Mouse (Mus musculus) heart, embryonic 15.5 days (tissue): ENCODE measurements around the gene Fhl5. TPM values are rescaled to one million over a fixed set of nuclear protein-coding genes. Genes with fewer than 3 reads are reported as not detected.
"Not testable (repeated sequence)": the region's sequence is repeated elsewhere in the genome, so short reads cannot be mapped to it uniquely, and the experiment has no call there.

Experiments used
- ATAC-seq: fragments of 200-750 bp; cut with Nextera tagmentation; replicated peaks from 2 replicates; pipeline ENCODE4 v1.8.0; 2017; ENCODE audit warnings: low read depth, moderate TSS enrichment; ENCODE audit not compliant: insufficient number of reproducible peaks, insufficient read depth, low FRiP score
- H3K27ac ChIP-seq: fragments of 300-500 bp; sonication (generic); 2 replicates; pipeline ENCODE4 v1.5.1; 2015; ENCODE audit warnings: mild to moderate bottlenecking, inconsistent platforms
- H3K27me3 ChIP-seq: fragments of 300-500 bp; sonication (generic); 2 replicates; pipeline ENCODE4 v1.6.1; 2015; ENCODE audit warnings: inconsistent platforms
- H3K36me3 ChIP-seq: fragments of 300-500 bp; sonication (generic); 2 replicates; pipeline ENCODE4 v1.6.1; 2015; ENCODE audit warnings: mild to moderate bottlenecking, inconsistent platforms
- H3K4me1 ChIP-seq: fragments of 300-500 bp; sonication (generic); replicated peaks from 2 replicates; pipeline ENCODE4 v1.6.1; 2015; ENCODE audit warnings: inconsistent platforms
- H3K4me2 ChIP-seq: fragments of 300-500 bp; sonication (generic); 2 replicates; pipeline ENCODE4 v1.6.1; 2015; ENCODE audit warnings: inconsistent platforms, mild to moderate bottlenecking, moderate library complexity
- H3K4me3 ChIP-seq: fragments of 300-500 bp; sonication (generic); 2 replicates; pipeline ENCODE4 v1.5.1; 2015; ENCODE audit warnings: mild to moderate bottlenecking, inconsistent platforms
- H3K9ac ChIP-seq: fragments of 300-500 bp; sonication (generic); 2 replicates; pipeline ENCODE4 v1.6.1; 2015; ENCODE audit warnings: mild to moderate bottlenecking, inconsistent platforms
- H3K9me3 ChIP-seq: fragments of 300-500 bp; sonication (generic); replicated peaks from 2 replicates; pipeline ENCODE4 v1.6.1; 2016; ENCODE audit warnings: inconsistent platforms
- WGBS: fragments of 180-500 bp; shearing (Covaris S2); methylation state at CpG from one replicate; pipeline ENCODE4 v1.1.7; 2015; ENCODE audit warnings: mixed read lengths; 5-methylcytosine and 5-hydroxymethylcytosine counted together
- polyA plus RNA-seq: library from polyadenylated mRNA; unstranded; fragments of >200 nt; fragmentation: Nextera tagmentation; extraction: Ambion mirVana; gene quantifications from 2 replicates; pipeline ENCODE4 v1.2.1, GENCODE M21; 2015

Fhl5 gene
- 0.13 TPM in 1 of 2 replicates, not detected in the other for polyA plus RNA-seq

DNA sequence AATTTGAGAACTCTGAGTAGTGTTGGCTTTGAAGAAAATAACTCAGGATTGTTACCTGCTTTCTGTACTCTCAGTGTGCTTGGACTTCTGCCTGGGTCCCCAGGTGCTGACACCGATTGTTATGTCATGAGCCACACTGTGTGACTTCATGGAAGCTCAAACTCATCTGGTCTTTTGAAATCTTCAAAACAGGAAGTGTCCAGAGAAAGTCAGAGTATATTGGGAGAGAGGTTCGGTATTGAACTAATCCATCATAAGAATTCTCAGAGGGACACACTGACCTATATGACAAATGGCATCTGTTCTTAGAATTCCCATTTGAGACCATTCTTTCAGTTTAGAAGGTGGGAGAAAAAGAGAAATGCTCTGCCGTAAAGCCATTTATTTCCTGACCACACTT, at the start of gene Fhl5:
Gene Fhl5 (minus strand): TSS at position 101 of the 400 bp plus-strand sequence.
- H3K9ac ChIP-seq, result no peak within 1 kb of the TSS
- no peak for ATAC-seq
- no peaks in the 10 kb centered on the region for H3K36me3 ChIP-seq
- H3K4me1 ChIP-seq, result no peaks in the 10 kb centered on the region
- WGBS, result 85% methylated on average over 3 of the region's 3 CpGs
- no peak within 1 kb of the TSS for H3K27ac ChIP-seq
- no peaks in the 10 kb centered on the region for H3K9me3 ChIP-seq
- no peak within 1 kb of the TSS for H3K4me2 ChIP-seq
- H3K4me3 ChIP-seq, result no peak within 1 kb of the TSS
- H3K27me3 ChIP-seq, result no peaks in the 10 kb centered on the region

DNA sequence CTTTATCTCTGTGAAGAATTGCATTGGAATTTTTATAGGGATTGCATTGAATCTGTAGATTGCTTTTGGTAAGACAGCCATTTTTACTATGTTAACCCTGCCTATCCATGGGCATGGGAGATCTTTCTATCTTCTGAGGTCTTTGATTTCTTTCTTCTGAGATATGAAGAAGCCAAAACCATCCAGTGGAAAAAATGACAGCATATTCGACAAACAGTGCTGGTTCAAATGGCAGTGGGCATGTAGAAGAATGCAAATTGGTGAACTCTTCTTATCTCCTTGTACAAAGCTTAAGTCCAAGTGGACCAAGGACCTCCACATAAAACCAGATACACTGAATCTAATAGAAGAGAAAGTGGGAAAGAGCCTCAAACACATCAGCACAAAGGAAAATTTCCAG, 42.3 kb upstream of the Fhl5 start:
- H3K4me2 ChIP-seq, H3K4me1 ChIP-seq, H3K9ac ChIP-seq, H3K27ac ChIP-seq, H3K9me3 ChIP-seq, H3K36me3 ChIP-seq, H3K27me3 ChIP-seq, ATAC-seq, H3K4me3 ChIP-seq: not testable (repeated sequence)
- WGBS, result 69% methylated on average over 1 of the region's 1 CpGs

- Histone ChIP-seq H3K4me1 (peaks cover 5% of the 10 kb centered on the region), H3K27me3 (no peaks in the 10 kb centered on the region), H3K9ac (peak within 1 kb of the TSS; percentile 86), H3K27ac (peak within 1 kb of the TSS; percentile 97), H3K4me2 (peak within 1 kb of the TSS; percentile 56), H3K4me3 (peak within 1 kb of the TSS; percentile 82), H3K9me3 (no peaks in the 10 kb centered on the region), H3K36me3 (peaks cover 21% of the 10 kb centered on the region)
- peak; percentile 98 for ATAC-seq
- WGBS, result under 1% methylated on average over 30 of the region's 30 CpGs
Observed at GRCm38 (mm10) chr4:25281671-25282038, 39.0 kb upstream of the Fhl5 start, which contains the start of gene Ufl1. Gene Ufl1 (minus strand): TSS chr4:25281821.

DNA sequence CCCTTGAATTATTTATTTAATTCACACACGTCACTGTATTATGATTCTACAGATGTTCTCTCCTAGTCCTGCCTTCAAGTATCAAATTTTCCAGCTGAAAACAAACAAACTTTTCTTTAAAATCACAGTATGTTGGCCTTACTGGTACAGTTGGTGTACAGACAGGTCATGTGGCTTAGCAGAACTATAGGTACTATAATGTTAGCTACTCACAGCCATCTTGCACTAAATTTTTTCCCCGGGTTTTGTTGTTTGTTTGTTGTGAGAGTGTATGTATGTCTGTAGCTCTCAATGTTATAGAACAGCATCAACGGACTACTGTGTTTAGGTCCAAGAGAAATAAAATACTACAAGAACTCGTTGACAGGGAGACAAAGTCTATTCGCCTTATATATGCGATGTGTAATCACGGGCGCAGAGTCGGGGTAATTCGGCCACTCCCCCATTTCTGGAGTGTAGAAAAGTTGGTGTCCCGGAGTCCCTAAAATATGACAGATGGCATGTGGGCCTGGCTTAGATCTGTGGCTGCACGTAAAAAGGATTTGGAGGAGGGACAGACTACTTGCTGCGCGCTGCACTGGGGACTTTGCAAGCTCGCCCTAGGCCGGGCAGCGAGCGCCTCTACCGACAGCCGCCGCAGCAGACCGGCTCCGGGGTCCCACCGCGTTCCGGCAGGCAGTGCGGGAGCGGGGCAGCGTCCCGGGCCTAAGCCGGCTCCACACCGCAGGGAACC, 38.4 kb upstream of the Fhl5 start:
- ATAC-seq, result peak; percentile 89
- 1% methylated on average over 32 of the region's 32 CpGs for WGBS
- Histone ChIP-seq H3K9ac (peak overlapping the region; percentile 86), H3K4me3 (peak overlapping the region; percentile 82), H3K4me2 (peak overlapping the region; percentile 56), H3K36me3 (peaks cover 21% of the 10 kb centered on the region), H3K9me3 (no peaks in the 10 kb centered on the region), H3K27ac (peak overlapping the region; percentile 97), H3K27me3 (no peaks in the 10 kb centered on the region), H3K4me1 (peaks cover 5% of the 10 kb centered on the region)

DNA sequence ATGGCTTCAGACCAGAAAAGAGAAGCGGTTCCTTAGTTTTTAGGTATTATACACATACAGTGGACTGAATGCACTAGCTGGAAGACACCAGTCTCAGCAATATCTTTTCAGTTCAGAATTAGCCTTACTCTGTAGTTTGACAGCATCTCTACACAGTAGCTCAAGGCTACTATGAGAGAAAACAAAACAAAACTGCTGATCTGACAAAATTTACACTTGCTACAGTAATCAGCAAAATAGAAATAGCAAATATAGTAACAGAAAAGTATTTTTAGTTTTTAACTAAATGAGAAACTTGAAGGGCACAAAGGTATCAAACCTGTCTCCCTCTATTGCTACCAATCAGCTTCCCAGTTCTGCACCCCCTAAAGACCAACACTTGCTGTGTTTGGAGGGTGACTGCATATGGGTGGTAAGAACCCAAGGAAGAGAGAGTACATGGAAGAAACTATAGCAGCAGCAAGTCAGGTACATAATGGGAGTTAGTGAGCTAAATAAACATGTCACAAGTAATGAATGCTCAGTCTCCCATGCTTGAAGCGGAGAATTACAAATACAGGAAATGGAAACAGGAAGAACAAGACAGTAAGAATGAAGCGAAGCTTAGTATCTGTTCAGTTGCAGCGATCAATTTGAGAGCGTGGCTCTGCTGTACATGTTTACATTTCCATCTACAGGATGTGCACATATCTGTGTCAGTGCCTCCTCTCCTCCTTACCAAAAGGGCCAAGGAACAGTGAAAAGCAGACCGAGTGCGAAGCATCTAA, 30.4 kb upstream of the Fhl5 start:
- 77% methylated on average over 7 of the region's 7 CpGs for WGBS
- ATAC-seq, result no peak
- Histone ChIP-seq H3K27ac (no peak overlapping the region), H3K27me3 (no peaks in the 10 kb centered on the region), H3K4me3 (no peak overlapping the region), H3K4me2 (no peak overlapping the region), H3K36me3 (peaks cover 70% of the 10 kb centered on the region), H3K9me3 (no peaks in the 10 kb centered on the region), H3K4me1 (no peaks in the 10 kb centered on the region), H3K9ac (no peak overlapping the region)

DNA sequence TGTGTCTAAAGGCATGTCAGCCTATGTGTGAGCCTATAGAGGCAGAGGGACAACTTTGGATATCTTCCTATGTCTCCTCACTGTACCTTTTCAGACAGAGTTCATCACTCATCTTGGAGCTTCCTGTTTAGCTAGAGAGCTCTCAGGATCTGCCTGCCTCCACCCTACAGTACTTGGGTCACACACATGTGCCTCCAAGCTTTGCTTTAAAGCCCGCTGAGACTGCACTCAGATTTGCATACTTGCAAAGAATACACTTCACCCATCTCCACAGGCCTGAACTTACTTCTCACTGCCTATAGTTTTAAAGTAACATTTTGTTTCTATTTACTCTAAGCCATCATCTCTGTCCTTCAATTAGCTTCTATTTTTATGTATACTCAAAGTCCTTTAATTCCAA, 29.2 kb upstream of the Fhl5 start:
- WGBS, result 85% methylated on average over 1 of the region's 1 CpGs
- H3K36me3 ChIP-seq, result peaks cover 70% of the 10 kb centered on the region
- no peaks in the 10 kb centered on the region for H3K4me1 ChIP-seq
- no peak overlapping the region for H3K4me3 ChIP-seq
- no peaks in the 10 kb centered on the region for H3K9me3 ChIP-seq
- no peaks in the 10 kb centered on the region for H3K27me3 ChIP-seq
- no peak overlapping the region for H3K4me2 ChIP-seq
- ATAC-seq, result no peak
- H3K9ac ChIP-seq, result no peak overlapping the region
- no peak overlapping the region for H3K27ac ChIP-seq

- Histone ChIP-seq H3K4me1 (no peaks in the 10 kb centered on the region), H3K36me3 (peaks cover 69% of the 10 kb centered on the region), H3K9me3 (no peaks in the 10 kb centered on the region), H3K4me3 (no peak overlapping the region), H3K27ac (no peak overlapping the region), H3K4me2 (no peak overlapping the region), H3K9ac (no peak overlapping the region), H3K27me3 (no peaks in the 10 kb centered on the region)
- WGBS, result 56% methylated on average over 3 of the region's 3 CpGs
- ATAC-seq, result no peak
Observed at GRCm38 (mm10) chr4:25267144-25267543, 24.5 kb upstream of the Fhl5 start.

- no peak overlapping the region for H3K4me3 ChIP-seq
- H3K27me3 ChIP-seq, result no peaks in the 10 kb centered on the region
- no peak overlapping the region for H3K27ac ChIP-seq
- no peak overlapping the region for H3K9ac ChIP-seq
- no peaks in the 10 kb centered on the region for H3K9me3 ChIP-seq
- no peaks in the 10 kb centered on the region for H3K4me1 ChIP-seq
- 87% methylated on average over 7 of the region's 7 CpGs for WGBS
- ATAC-seq, result no peak
- no peak overlapping the region for H3K4me2 ChIP-seq
- H3K36me3 ChIP-seq, result peaks cover 46% of the 10 kb centered on the region
Observed at GRCm38 (mm10) chr4:25257822-25258398, 15.2 kb upstream of the Fhl5 start.

GRCm38 (mm10) chr4:25235663-25236062, 7.0 kb downstream of the Fhl5 start:
- not testable (repeated sequence) for H3K4me1 ChIP-seq, H3K36me3 ChIP-seq, H3K4me3 ChIP-seq, H3K27ac ChIP-seq, H3K4me2 ChIP-seq, H3K9me3 ChIP-seq, H3K27me3 ChIP-seq, H3K9ac ChIP-seq, ATAC-seq
- 94% methylated on average over 1 of the region's 1 CpGs for WGBS

GRCm38 (mm10) chr4:25233767-25234166, 8.9 kb downstream of the Fhl5 start:
- H3K27ac ChIP-seq, H3K27me3 ChIP-seq, H3K4me1 ChIP-seq, H3K9ac ChIP-seq, H3K4me2 ChIP-seq, H3K36me3 ChIP-seq, H3K4me3 ChIP-seq, ATAC-seq, H3K9me3 ChIP-seq: not testable (repeated sequence)
- 69% methylated on average over 1 of the region's 1 CpGs for WGBS

- Histone ChIP-seq H3K4me3 (no peak overlapping the region), H3K27me3 (no peaks in the 10 kb centered on the region), H3K4me2 (no peak overlapping the region), H3K9ac (no peak overlapping the region), H3K4me1 (no peaks in the 10 kb centered on the region), H3K27ac (no peak overlapping the region), H3K9me3 (no peaks in the 10 kb centered on the region), H3K36me3 (no peaks in the 10 kb centered on the region)
- ATAC-seq, result no peak
- 86% methylated on average over 3 of the region's 3 CpGs for WGBS
Observed at GRCm38 (mm10) chr4:25232546-25232945, 10.1 kb downstream of the Fhl5 start.
